Mouse (Mus musculus) myocyte (in vitro differentiated cells): ENCODE results near the gene Aacs.

Source experiments
- CEBPB ChIP-seq: IDR thresholded peaks from 2 replicates; pipeline ENCODE4 v1.6.1; 2011; ENCODE audit warnings: mild to moderate bottlenecking, moderate library complexity; ENCODE audit not compliant: poor library complexity, insufficient read depth, severe bottlenecking
- MAX ChIP-seq: IDR thresholded peaks from one replicate; pipeline ENCODE4 v1.6.1; 2011; ENCODE audit warnings: low read depth, mild to moderate bottlenecking, control low read depth
- MYOD1 ChIP-seq, 3 experiments: IDR thresholded peaks; one replicate each; pipeline ENCODE4 v1.6.1; 2011; ENCODE audit warnings: control low read depth in 2 of 3, low read depth in 2 of 3, mild to moderate bottlenecking in 2 of 3, moderate library complexity in 1 of 3; ENCODE audit not compliant: insufficient read length in 2 of 3, control insufficient read depth in 1 of 3
- MYOG ChIP-seq, 3 experiments: IDR thresholded peaks; one replicate each; pipeline ENCODE4 v1.6.1; 2011; ENCODE audit warnings: control low read depth in 2 of 3, low read depth in 2 of 3, mild to moderate bottlenecking in 2 of 3; ENCODE audit not compliant: insufficient read length in 2 of 3, control insufficient read depth in 1 of 3, insufficient read depth in 1 of 3
- POLR2A ChIP-seq: IDR thresholded peaks from one replicate; pipeline ENCODE4 v1.6.1; 2011; ENCODE audit warnings: low read depth, mild to moderate bottlenecking, control low read depth, moderate library complexity; ENCODE audit not compliant: insufficient read length
- POLR2AphosphoS2 ChIP-seq: IDR thresholded peaks from one replicate; pipeline ENCODE4 v1.6.1; 2011; ENCODE audit warnings: low read depth, control low read depth; ENCODE audit not compliant: insufficient read length
- SRF ChIP-seq: IDR thresholded peaks from one replicate; pipeline ENCODE4 v1.6.1; 2011; ENCODE audit warnings: low read depth; ENCODE audit not compliant: control insufficient read depth, insufficient read length
- TCF12 ChIP-seq: IDR thresholded peaks from one replicate; pipeline ENCODE4 v1.6.1; 2011; ENCODE audit warnings: mild to moderate bottlenecking, control low read depth; ENCODE audit not compliant: poor library complexity, insufficient read depth, severe bottlenecking
- TCF3 ChIP-seq: IDR thresholded peaks from one replicate; pipeline ENCODE4 v1.6.1; 2011; ENCODE audit warnings: low read depth, control low read depth; ENCODE audit not compliant: insufficient read length
- USF1 ChIP-seq: IDR thresholded peaks from one replicate; pipeline ENCODE4 v1.6.1; 2011; ENCODE audit warnings: low read depth, mild to moderate bottlenecking, control low read depth, moderate library complexity

- TF ChIP-seq TCF3 (no peak), POLR2AphosphoS2 (no peak), TCF12 (no peak), MAX (no peak), POLR2A (no peak), MYOG (IDR thresholded peaks at IDR 0.05; ENCODE audit: control insufficient read depth in 1 of 3, insufficient read depth in 1 of 3, insufficient read length in 2 of 3, low read depth in 2 of 3) (no peak), MYOD1 (IDR thresholded peaks at IDR 0.05; ENCODE audit: control insufficient read depth in 1 of 3, insufficient read length in 2 of 3, low read depth in 2 of 3) (no peak), SRF (no peak), USF1 (no peak), CEBPB (no peak)
These were observed 10.4 kb upstream of the Aacs start for GRCm38 (mm10) chr5:125465192-125465591.
